Mouse (Mus musculus): Measurements from ENCODE around the gene Tubb4b.
"Not testable (repeated sequence)": the region's sequence is repeated elsewhere in the genome, so short reads cannot be mapped to it uniquely, and the experiment has no call there.

The Tubb4b gene

DNA sequence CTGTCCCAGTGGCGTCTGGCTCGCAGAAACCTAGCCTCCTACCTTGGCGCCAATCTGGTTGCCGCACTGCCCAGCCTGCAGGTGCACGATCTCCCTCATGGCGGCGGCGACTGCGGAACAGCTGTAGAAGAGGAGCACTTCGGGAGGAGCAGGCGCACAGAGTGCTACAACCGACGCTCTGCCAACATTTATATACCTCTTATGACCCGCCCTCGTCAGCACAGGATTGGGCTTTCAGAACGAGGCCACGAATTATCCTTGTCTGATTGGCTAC is at the start of gene Tubb4b:
Tubb4b (minus strand) TSS at position 211 of the 274 bp plus-strand sequence.
- DNase-seq (ENCODE audit: low read depth): no peak

DNA sequence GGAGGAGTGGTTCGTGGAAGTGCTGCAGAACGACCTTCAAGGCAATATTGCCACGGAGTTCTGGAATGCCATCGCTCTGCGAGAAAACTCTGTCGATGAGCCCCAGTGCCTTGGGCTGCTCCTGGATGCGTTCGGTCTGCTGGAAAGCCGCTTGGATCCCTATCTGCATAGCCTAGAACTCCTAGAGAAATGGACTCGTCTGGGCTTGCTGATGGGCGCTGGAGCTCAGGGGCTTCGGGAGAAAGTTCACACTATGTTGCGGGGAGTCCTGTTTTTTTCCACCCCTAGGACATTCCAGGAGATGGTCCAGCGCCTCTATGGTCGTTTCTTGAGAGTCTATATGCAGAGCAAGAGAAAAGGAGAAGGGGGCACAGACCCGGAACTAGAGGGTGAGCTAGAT is 48.5 kb upstream of the Tubb4b start:
- DNase-seq (ENCODE audit: low read depth): no peak

DNA sequence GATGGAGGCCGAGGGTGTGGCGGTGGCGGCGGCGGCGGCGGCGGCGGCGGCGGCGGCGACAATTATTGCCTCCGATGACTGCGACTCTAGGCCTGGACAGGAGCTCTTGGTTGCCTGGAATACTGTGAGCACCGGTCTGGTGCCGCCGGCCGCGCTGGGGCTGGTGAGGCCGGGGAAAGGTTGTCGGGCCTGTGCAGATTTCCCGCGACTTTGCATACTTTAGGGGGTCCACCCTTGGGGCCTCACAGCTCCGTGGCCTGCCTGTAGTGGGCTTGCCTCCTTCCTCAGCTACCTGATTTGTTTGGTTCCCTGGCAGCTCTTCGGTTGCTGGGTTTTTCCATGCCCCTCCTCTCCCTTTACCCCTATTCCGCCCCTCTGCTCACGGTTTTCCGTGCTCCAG is 48.0 kb upstream of the Tubb4b start:
- DNase-seq (ENCODE audit: low read depth): no peak

DNA sequence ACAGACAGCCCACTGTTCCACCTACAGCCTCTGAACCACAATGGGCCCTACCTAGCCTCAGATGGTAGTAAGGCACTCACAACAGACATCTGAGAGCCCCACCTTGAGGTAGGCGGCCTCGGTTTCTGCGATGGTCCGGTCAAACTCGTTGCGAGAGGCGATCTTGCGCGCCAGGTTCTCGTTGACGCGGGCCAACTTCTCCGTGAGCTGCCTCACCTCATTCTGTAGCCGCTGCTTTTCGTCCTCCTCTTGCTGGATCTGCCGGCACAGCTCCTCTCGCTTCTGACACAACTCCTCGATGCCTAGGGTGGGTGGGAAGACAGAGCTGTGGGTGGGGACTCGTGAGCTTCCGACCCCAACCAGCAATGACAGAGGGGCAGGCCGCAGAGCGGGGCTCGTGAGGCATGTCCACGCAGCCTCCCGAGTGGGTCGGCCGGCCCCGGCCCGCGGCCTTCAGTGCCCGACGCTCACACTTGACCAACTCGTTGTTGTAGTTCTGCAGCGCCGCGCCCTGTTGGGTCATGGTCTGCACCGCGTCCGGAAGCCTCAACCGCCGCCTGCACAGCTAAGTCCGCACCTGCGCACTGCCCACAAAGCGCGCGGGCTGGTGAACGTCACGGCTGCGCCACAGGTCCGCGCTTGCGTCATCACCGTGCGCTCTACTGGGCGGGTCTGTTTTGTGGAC is 47.5 kb upstream of the Tubb4b start, which contains the start of the genes Ssna1 and Anapc2:
Ssna1 (minus strand) TSS at position 612 of the 685 bp plus-strand sequence.
Anapc2 (plus strand) TSS at position 652 of the 685 bp plus-strand sequence.
- DNase-seq (ENCODE audit: low read depth): peak; percentile 93

DNA sequence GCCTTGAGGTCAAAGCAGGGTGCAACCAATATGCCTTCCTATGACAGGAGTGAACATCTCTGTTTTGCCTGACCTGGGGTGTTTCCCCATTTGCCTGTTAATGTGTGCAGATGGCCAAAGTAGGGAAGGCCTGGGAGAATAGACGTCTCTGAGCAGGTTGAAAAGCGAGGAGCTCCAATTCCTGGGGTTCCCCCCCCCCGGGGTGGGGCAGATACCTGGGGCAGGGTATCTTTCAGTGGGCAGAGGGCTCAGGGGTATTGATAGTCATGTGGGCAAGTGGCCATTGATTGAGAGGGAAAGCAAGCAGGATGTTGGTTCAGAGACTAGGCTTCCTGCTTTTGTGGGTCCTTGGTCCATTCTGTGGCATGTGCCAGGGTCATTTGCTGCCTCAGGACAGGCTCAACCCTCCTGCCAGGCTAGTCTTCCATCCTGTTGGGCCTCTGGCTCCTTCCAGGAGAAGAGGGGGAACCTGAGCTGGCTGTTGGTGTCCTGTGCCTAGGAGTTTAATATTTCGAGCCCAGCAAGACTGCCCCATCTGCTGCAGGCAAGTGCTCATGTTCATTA is 43.3 kb upstream of the Tubb4b start:
- DNase-seq (ENCODE audit: low read depth): no peak

DNA sequence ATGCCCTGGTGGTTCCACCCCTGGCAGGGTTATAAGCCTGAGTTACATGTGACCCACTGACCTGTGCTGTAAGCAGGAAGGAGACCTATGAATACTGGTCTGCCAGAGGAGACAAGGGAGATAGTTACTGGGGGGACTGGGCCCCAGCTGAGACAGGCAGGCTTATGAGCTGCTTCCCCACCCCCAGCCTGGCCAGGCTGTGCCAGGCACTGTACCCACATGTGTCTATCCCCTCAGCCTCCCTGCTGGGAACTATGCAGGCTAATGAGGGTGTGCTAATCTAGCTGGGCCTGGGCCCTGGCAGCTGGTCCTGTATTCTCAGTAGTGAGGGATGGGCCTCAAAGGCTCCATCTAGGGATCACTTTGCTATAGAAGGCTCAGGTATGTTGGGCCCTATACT is 42.7 kb upstream of the Tubb4b start:
- DNase-seq (ENCODE audit: low read depth): no peak

DNA sequence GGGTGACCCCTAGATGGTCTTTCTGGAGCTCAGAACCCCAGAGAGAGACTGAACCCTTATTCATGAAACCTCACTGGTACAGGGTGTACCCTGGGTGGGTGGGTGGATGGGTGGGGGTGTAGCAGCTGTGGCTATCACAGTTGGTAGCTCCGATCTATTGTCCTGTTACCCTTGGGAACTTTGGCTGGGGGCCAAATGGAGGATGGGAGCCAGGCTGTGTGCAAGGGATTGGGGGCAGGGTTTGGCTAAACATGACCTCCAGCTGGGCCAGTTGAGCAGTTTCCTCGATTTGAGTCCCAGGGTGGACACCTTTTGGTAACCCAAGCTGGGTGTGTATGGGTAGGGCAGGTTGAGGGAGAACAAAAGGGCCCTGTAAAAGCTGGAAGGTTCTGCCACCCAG is 42.2 kb upstream of the Tubb4b start:
- DNase-seq (ENCODE audit: low read depth): no peak

DNA sequence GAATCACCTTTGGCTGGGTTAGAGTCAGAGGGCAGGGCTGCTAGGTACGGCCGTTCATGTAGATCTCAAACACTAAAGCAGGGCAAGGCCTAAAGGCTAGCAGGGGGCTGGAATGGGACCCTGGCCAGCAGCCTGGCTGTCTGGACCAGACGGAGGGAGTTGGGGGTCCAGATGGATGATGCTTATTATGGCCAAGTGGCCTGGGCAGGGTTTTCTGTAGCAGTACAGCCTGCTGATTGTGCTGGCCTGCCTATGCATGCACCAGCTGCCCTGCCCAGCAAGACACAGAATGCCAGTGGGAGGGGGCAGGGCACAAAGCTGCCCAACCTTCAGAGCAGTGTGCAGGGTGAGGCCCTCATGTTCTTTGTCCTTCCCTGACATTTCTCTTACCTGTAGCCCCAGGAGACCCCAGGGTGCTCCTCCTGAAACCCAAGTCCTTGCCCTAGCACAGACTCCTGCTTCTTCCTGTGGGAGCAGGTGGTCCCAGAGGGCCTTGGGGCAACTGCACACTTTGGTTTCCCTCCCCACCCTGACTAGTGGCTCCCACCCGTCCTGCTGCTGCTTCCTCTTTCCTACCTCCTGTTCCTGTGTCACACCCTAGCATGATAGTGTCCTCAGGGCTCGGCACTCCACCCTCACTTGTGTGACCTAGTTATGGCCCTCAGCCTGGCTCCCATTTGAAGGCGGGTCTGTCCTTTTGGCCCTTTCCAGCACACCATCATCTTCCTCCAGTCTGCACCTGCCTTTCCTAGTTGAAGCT is 41.6 kb upstream of the Tubb4b start:
- no peak for DNase-seq (ENCODE audit: low read depth)

DNA sequence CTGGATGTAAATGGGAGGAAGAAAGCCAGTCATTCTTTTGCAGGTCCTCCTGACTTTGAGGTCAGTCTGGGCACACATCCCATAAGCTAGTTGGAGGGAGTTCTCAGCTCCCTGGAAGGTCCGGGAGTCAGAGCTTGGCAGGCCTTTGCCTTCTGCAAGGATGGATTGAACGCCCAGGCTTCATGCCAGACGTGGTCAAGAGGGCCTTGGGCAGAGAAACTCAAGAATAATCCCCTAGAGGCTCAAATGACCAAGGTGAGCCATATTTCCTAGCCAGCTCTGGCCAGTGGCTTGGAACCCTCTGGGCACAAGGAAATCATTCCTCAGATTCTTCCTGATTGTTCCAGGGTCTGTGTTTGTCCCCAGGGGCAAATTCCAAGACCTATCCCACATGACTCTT is 40.3 kb upstream of the Tubb4b start:
- DNase-seq (ENCODE audit: low read depth): peak; percentile 91

DNA sequence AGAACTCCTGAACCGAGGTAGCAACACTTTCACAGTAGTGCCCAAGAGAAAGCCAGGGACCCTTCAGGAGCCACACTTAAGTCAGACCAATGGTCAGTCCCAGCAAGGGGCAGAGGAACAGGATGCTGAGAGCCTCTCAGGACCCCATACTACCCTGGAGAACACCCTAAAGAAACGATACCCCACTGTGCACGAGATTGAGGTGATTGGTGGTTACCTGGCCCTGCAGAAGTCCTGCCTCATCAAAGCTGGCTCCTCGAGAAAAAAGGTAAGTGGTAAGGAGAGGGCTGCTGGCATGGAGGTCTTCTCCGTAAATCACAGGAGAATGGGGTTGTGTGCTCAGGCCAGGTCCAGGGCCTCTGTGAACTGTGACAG is 39.8 kb upstream of the Tubb4b start:
- no peak for DNase-seq (ENCODE audit: low read depth)

DNA sequence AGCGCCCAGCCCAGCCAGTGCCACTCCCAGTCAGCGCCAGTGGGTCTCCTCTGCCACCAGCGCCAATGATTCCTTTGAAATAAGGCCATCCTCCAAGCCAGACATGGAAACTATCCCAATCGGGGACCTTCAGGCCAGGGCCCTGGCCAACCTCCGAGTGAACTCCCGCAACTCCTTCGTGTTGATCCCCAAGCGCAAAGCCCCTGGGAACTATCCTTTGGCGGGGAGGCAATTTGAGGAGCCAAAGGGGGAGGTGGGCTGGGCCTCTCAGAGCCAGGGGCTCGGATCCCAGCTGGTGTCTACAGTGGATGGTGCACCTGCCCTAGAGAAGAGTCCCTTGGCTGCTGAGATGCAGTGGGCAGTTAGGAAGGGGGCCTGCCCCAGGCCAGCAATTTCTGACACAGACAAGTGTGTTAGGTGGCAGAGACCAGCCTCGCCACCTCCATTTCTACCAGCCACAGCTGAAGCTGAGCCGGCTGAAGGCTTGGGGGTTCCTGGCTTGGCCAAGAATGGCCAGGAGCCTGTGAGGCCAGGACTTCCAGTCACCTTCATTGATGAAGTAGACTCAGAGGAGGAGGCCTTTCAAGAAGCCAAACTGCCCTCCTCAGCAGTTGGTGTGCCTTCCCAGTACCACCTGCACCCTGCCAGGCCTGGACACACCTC is 39.3 kb upstream of the Tubb4b start:
- DNase-seq (ENCODE audit: low read depth): no peak

DNA sequence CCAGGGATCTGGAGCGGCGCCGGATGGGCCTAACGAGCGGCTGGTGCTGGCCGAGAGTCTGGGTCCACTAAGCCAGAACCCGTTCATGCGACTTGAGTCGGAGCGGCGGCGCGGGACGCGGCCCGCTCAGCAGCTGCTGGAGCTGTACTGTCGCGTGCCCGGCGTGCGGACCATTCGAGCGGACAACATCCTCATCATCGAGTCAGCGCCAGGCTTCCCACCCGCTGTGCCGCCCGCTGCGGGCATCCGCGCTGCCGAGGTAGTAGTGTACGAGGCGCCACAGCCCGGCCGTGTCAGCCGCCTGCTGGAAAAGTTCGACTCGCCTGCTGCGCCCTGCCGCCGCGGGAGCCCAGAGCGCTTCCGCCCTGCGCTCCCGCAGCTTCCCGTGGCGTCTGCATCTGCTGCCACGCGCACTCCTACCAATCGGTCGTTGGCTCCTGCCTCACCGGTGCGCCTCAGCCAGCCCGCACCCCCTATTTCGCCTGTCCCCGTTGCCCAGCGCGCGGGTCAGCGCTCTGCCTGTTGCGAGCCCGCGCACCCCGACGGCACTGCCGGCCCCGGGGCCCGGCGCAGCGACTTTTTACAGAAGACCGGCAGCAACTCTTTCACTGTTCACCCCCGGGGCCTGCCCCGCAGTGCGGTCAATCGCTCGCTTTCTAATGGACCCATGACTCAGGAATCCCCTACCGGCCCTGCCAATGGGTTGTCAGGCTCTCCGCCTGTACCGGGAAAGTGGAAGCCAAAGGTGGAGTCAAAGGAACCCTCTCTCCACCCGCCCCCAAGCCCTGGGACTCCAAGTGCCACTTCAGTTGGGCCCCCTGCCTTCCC is 38.5 kb upstream of the Tubb4b start:
- DNase-seq (ENCODE audit: low read depth): no peak

DNA sequence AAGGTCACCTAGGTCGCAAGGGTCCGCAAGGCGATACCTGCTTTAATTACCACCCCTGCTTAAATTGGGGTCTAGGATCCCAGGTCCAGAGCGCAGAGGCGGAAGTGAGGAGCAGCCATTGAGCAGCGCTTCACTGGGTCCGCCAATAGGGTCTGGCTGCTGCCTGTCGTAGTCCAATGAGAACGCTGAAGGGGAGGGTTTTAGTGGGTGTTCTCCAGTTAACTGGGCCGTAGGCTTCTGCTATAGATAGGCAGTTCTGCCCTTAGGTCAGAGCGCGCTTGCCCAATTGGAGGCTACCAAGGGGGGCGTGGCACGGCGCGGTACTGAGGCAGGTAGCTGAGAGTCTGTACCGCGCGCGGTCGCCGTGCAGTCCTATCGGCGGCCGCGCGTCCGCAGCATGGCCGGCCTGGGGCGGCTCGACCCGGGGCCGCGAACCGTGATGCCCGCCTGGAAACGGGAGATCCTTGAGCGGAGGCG is 37.8 kb upstream of the Tubb4b start, which contains the start of gene Tprn:
Tprn (plus strand) TSS at position 328 of the 477 bp plus-strand sequence.
- peak; percentile 94 for DNase-seq (ENCODE audit: low read depth)

DNA sequence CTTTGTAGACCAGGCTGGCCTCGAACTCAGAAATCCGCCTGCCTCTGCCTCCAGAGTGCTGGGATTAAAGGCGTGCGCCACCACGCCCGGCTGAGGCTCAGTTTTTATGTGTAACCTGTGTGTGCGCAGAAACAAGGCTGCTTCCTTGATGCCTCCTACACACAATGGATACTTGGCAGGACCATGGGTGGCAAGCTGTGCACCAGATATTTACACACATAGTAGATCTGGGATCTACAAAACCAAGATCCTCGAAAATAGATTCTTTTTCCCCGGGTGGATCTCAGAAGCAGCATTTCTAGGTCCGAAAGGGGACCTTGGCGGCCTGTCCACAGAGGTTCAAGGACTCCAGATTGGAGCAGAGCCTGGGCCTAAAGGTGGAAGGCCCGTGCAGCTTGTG is 37.4 kb upstream of the Tubb4b start:
- no peak for DNase-seq (ENCODE audit: low read depth)

DNA sequence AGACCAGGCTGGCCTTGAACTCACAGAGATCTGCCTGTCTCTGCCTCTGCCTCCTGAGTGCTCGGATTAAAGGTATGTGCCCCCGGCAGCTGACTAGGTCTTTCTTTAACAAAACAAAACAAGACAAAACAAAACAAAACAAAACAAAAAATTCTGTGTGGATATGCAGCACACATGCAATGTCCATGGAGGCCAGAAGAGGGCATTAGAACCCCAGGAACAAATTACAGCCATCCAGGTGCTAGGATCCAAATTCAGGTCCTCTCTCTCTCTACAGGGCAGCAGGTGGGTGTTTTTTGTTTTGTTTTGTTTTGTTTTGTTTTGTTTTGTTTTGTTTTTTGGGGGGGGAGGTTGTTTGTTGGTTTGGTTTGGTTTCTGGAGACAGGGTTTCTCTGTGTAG is 34.4 kb upstream of the Tubb4b start:
- no peak for DNase-seq (ENCODE audit: low read depth)

DNA sequence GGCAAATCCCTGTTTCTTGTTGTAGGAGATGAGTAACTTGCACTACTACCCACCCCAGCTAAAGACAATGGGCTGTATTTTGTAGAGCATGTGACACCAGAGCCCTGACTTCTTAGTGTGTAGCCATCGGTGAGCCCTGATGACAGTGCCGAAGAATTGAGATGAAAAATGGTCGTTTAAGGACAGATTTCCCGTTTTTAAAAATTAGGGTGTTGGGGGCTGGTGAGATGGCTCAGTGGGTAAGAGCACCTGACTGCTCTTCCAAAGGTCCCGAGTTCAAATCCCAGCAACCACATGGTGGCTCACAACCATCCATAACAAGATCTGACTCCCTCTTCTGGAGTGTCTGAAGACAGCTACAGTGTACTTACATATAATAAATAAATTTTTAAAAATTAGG is 32.7 kb upstream of the Tubb4b start:
- not testable (repeated sequence) for DNase-seq (ENCODE audit: low read depth)

DNA sequence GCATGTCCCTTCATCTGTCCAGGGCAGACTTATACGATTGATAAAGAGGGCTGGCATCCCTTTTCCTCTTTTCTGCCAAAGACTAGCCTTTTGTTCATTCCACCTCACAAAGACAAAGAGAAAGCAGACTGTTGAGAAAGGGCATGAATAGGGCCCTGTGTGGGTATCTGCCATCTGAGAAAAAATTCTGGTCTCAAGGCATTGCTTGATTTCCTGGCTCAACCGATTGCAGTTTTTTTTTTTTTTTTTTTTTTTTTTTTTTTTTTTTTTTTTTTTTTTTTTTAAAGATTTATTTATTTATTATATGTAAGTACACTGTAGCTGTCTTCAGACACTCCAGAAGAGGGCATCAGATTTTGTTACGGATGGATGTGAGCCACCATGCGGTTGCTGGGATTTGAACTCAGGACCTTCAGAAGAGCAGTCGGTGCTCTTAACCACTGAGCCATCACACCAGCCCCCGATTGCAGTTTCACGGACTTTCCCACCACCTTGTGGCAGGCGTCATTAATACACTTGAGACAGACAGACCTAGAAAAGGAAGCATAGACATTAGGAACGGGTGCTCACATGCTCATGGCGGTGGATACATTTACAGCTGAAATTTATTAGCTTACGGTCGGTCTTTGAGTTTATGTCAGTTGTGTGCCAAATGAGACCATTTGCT is 32.1 kb upstream of the Tubb4b start:
- DNase-seq (ENCODE audit: low read depth): not testable (repeated sequence)

DNA sequence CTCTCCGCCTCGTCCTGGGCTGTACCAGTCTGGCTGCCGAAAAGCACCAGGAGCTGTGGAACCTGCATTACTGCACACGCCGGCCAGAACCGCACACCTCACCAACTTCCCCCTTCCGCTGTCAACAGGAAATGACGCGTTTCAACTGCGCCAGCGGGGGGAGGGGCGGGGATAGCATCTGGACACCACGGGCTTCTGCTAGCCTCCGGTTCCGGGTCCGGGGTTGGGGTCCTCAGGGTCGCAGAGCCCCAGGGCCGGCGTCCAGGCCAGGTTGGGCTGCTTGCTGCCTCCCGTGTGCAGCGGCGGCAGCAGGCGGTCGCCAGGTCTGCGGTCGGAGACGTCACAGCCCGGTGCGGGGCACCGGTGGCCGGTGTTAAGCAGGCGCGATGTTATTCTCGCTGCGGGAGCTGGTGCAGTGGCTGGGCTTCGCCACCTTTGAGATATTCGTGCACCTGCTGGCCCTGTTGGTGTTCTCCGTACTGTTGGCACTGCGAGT is 30.8 kb upstream of the Tubb4b start, which contains the start of gene Tmem203:
Tmem203 (plus strand) TSS at position 156 of the 496 bp plus-strand sequence.
- peak; percentile 45 for DNase-seq (ENCODE audit: low read depth)

DNA sequence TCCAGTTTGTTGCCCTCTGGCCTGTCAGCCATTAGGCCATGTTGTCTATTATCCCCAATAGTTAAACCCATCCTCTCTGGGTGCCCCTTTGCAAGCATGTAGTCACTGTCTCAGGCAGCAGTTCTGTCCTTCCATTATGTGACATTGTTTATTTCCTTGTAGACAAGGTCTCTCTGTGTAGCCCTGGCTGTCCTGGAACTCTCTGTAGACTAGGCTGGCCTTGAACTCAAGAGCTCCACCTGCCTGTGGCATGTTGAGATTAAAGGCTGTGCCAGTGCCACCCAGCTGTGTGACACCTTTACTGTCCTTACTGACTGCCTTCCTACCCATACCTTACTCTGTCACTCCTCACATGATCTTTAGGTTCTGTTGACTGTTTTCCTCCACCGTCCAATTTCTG is 27.8 kb upstream of the Tubb4b start:
- DNase-seq (ENCODE audit: low read depth): no peak

DNA sequence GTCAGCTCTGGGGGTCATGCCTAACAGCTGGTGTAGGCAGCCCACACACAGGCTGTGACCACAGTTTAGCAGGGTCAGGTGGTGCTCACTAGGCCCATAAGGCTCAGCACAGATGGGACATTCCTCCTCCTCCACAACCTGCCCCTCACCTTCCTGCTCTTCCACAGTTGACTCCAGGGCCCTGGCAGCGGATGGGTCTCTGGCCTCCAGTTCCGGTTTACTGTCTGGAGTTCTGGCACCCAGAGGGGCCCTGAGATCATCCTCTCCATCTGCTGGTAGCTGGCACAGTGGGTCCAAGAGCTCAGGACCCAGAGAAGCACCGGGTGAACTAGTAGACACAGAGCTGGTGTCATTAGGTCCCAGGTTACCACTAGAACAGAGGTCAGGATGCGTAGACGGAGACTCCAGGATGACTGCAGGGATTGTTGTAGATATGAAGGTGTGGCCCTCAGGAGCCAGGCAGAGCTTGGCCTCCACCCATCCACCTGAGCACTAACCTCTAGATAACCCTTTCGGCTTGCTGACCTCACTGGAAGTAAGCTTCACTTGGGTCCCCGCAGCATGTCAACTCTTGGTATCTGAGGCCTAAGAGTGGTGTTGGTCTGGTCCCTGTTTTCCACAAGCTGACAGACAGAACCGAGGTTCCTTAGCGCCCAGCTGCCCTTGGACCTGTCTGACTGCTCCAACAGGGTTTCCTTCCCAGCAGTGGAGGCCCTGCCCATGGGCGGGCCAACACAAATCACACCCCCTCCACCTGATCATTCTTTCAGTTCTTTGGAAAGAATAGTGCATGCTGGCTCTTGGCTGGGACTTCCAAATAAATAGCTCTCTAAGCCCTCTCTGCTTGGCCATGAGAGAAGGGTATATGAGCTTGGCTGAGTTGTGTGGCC is 21.9 kb upstream of the Tubb4b start, which contains the start of gene AL732309.1:
AL732309.1 (minus strand) TSS at position 681 of the 890 bp plus-strand sequence.
- DNase-seq (ENCODE audit: low read depth): no peak
